Mouse (Mus musculus) CH12.LX (cell line): ENCODE data around the gene Chp1. TPM values are rescaled to one million over a fixed set of nuclear protein-coding genes. Genes with fewer than 3 reads are reported as not detected.

Experiments used
- DNase-seq: peaks from one replicate; pipeline ENCODE4 v3.0.0-alpha.2; 2013; ENCODE audit errors: extremely low read depth
- H3K27ac ChIP-seq: 2 replicates; pipeline ENCODE4 v1.5.1; 2012; ENCODE audit warnings: low read depth, mild to moderate bottlenecking, control low read depth, moderate library complexity; ENCODE audit not compliant: insufficient read depth
- H3K27me3 ChIP-seq: replicated peaks from 2 replicates; pipeline ENCODE3; 2012; ENCODE audit warnings: inconsistent platforms
- H3K36me3 ChIP-seq, 2 experiments: replicated peaks in 1 of 2; 2 replicates each; pipeline versions ENCODE3 to v1.6.1; 2012; ENCODE audit warnings: inconsistent platforms in 1 of 2, low read length in 1 of 2, mild to moderate bottlenecking in 1 of 2, mixed read lengths in 1 of 2, moderate library complexity in 1 of 2; ENCODE audit not compliant: control insufficient read depth in 1 of 2, insufficient read depth in 1 of 2
- H3K4me1 ChIP-seq, 2 experiments: 2 replicates each; pipeline ENCODE4 v1.6.1; 2012; ENCODE audit warnings: inconsistent platforms in 1 of 2, moderate library complexity in 1 of 2; ENCODE audit not compliant: insufficient read depth in 2 of 2, control insufficient read depth in 1 of 2
- H3K4me2 ChIP-seq: 2 replicates; pipeline ENCODE4 v1.6.1; 2012; ENCODE audit warnings: low read depth, mild to moderate bottlenecking, control low read depth; ENCODE audit not compliant: poor library complexity, insufficient read depth, severe bottlenecking
- H3K4me3 ChIP-seq, 3 experiments: fragments of 150-350 bp in 1 of 3; sonication (generic) in 1 of 3; replicated peaks in 1 of 3; 2 replicates each; pipeline versions ENCODE3 to v1.5.1; 2011 to 2012; ENCODE audit warnings: low read depth in 2 of 3, low read length in 2 of 3, mild to moderate bottlenecking in 2 of 3, moderate library complexity in 2 of 3, control low read depth in 1 of 3, improper control_type of control experiment in 1 of 3, inconsistent platforms in 1 of 3, mixed read lengths in 1 of 3; ENCODE audit not compliant: poor library complexity in 1 of 3
- H3K79me2 ChIP-seq: replicated peaks from 2 replicates; pipeline ENCODE4 v1.6.1; 2012; ENCODE audit warnings: mild to moderate bottlenecking, moderate library complexity; ENCODE audit not compliant: control insufficient read depth, poor library complexity, insufficient read depth, severe bottlenecking; ENCODE audit errors: extremely low read depth
- H3K9ac ChIP-seq: 2 replicates; pipeline ENCODE4 v1.6.1; 2012; ENCODE audit warnings: low read depth, mild to moderate bottlenecking, control low read depth, moderate library complexity; ENCODE audit not compliant: insufficient read depth
- H3K9me3 ChIP-seq: replicated peaks from 2 replicates; pipeline ENCODE3; 2012; ENCODE audit warnings: low read length, inconsistent platforms, mixed read lengths
- BHLHE40 ChIP-seq: IDR thresholded peaks from 2 replicates; pipeline ENCODE4 v1.6.1; 2011; ENCODE audit warnings: mild to moderate bottlenecking, low read depth, low read length, improper control_type of control experiment
- CHD2 ChIP-seq: IDR thresholded peaks from 2 replicates; pipeline ENCODE4 v1.6.1; 2011; ENCODE audit warnings: low read length, improper control_type of control experiment
- EP300 ChIP-seq: IDR thresholded peaks from 2 replicates; pipeline ENCODE4 v1.6.1; 2011; ENCODE audit warnings: low read length, improper control_type of control experiment
- ETS1 ChIP-seq: conservative IDR thresholded peaks from 2 replicates; pipeline ENCODE4 v1.6.1; 2012; ENCODE audit warnings: low read depth, mild to moderate bottlenecking, inconsistent platforms, low read length, improper control_type of control experiment, moderate library complexity
- IRF4 ChIP-seq: IDR thresholded peaks from 2 replicates; pipeline ENCODE4 v1.6.1; 2014; ENCODE audit warnings: low read depth, mild to moderate bottlenecking, inconsistent platforms, low read length, improper control_type of control experiment
- MAZ ChIP-seq: IDR thresholded peaks from 2 replicates; pipeline ENCODE4 v1.6.1; 2012; ENCODE audit warnings: low read depth, mild to moderate bottlenecking, inconsistent platforms, low read length, improper control_type of control experiment, moderate library complexity
- NRF1 ChIP-seq: IDR thresholded peaks from 2 replicates; pipeline ENCODE4 v1.6.1; 2014; ENCODE audit warnings: low read depth, mild to moderate bottlenecking, inconsistent platforms, low read length, improper control_type of control experiment, moderate library complexity
- POLR2AphosphoS2 ChIP-seq: IDR thresholded peaks from 2 replicates; pipeline ENCODE4 v1.6.1; 2011; ENCODE audit warnings: low read depth, low read length, improper control_type of control experiment
- RCOR1 ChIP-seq: conservative IDR thresholded peaks from 2 replicates; pipeline ENCODE4 v1.6.1; 2012; ENCODE audit warnings: low read depth, mild to moderate bottlenecking, inconsistent platforms, low read length, improper control_type of control experiment
- TBP ChIP-seq: conservative IDR thresholded peaks from 2 replicates; pipeline ENCODE4 v1.6.1; 2011; ENCODE audit warnings: low read depth, low read length, improper control_type of control experiment
- USF1 ChIP-seq: IDR thresholded peaks from 2 replicates; pipeline ENCODE4 v1.6.1; 2014; ENCODE audit warnings: low read depth, mild to moderate bottlenecking, inconsistent platforms, low read length, improper control_type of control experiment
- USF2 ChIP-seq: conservative IDR thresholded peaks from 2 replicates; pipeline ENCODE4 v1.6.1; 2011; ENCODE audit warnings: low read depth, low read length, improper control_type of control experiment
- dilution Hi-C: fragments of 300-500 bp; cut with MboI; formaldehyde crosslinking; loops from 2 replicates; pipeline ENCODE4 v1.14.3; 2020; ENCODE audit warnings: low sequenced_read_pairs; ENCODE audit not compliant: extremely low pct_unique_long_range_greater_than_20kb, extremely low pct_ligation_motif_present
- in situ Hi-C: fragments of 300-500 bp; cut with MboI; formaldehyde crosslinking; loops from 3 replicates; pipeline ENCODE4 v1.14.3; 2019; ENCODE audit warnings: low sequenced_read_pairs, low pct_ligation_motif_present, low pct_unique_long_range_greater_than_20kb, mixed read lengths
- polyA plus RNA-seq: library from polyadenylated mRNA; unstranded; fragments of >175 nt; gene quantifications from 2 replicates; pipeline ENCODE4 v1.2.1, GENCODE M21; 2012; ENCODE audit warnings: low read depth; ENCODE audit not compliant: insufficient read length
- total RNA-seq, 2 experiments: library from RNA; depleted of rRNA; stranded (reverse); fragments of 300-350 nt in 1 of 2; fragments of >200 nt in 1 of 2; gene quantifications; 2 replicates each; pipeline ENCODE4 v1.2.3; 2012 to 2014

Chp1 gene
- total and polyA plus RNA-seq, 3 experiments, result 29.9 to 55.9 (median 47.9) TPM

DNA sequence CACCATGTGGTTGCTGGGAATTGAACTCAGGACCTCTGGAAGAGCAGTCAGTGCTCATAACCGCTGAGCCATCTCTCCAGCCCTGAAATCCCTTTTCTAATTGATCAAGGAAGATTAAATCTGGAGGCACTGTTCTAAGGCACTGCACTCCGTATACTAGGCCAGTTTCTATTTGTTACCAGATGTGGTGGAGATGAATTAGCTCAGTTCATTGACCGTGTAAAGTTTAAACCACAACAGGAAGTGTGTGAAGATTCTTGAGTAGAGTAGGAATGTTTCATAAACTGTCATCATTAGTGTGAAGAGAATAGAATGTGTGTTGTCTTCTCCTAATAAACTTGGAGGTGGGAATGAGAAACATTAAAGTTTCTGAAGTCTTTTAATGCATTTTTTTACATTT lies 14.3 kb downstream of the Chp1 start:
- TF ChIP-seq EP300 (peak; percentile 42; the same call in 1 of the 2 replicates), IRF4 (no peak), NRF1 (no peak), RCOR1 (no peak), MAZ (no peak)
- no peaks in the 10 kb centered on the region for H3K27me3 ChIP-seq
- dilution Hi-C loops (no loop called here), in situ Hi-C loops (no loop called here)
- H3K9me3 ChIP-seq, result no peaks in the 10 kb centered on the region
- no peak overlapping the region for H3K9ac ChIP-seq
- H3K27ac ChIP-seq, result no peak overlapping the region
- peak; percentile 33 for DNase-seq
- H3K36me3 ChIP-seq, result peaks cover 6 to 16% of the 10 kb centered on the region in 2 experiments
- H3K4me3 ChIP-seq, result no peak overlapping the region
- peaks cover 10 to 32% of the 10 kb centered on the region in 2 experiments for H3K4me1 ChIP-seq
- H3K79me2 ChIP-seq, result no peaks in the 10 kb centered on the region
- no peak overlapping the region for H3K4me2 ChIP-seq

DNA sequence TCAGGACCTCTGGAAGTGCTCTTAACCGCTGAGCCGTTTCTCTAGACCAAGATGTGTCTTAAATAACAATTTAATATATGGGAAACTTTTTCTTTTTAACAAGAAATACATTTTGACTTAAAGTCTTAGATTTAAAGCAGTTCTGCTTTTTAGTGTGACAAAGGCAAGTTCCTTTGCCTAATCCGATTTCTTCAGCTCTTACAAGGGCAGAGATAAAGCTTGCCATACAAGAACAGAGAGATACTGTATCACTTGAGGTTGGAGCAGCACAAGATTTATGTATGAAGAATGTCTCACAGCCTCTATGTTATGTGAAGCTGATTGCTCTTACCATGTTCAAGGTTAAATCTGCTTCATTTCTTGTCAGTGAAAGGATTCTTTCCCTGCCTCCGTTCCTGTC lies 17.8 kb downstream of the Chp1 start:
- H3K79me2 ChIP-seq, result no peaks in the 10 kb centered on the region
- no peak overlapping the region for H3K4me3 ChIP-seq
- peaks cover 2 to 30% of the 10 kb centered on the region in 2 experiments; a peak in 3 of 4 replicates for H3K4me1 ChIP-seq
- dilution Hi-C loops, result no loop called here
- H3K9me3 ChIP-seq, result no peaks in the 10 kb centered on the region
- no peak overlapping the region for H3K4me2 ChIP-seq
- DNase-seq, result no peak
- H3K27me3 ChIP-seq, result no peaks in the 10 kb centered on the region
- peaks cover 6 to 22% of the 10 kb centered on the region in 2 experiments for H3K36me3 ChIP-seq
- in situ Hi-C loops, result no loop called here
- no peak overlapping the region for H3K9ac ChIP-seq
- no peak overlapping the region for H3K27ac ChIP-seq
- TF ChIP-seq ETS1 (no peak), POLR2AphosphoS2 (no peak), TBP (no peak), BHLHE40 (no peak), CHD2 (no peak), EP300 (no peak), USF1 (no peak)

DNA sequence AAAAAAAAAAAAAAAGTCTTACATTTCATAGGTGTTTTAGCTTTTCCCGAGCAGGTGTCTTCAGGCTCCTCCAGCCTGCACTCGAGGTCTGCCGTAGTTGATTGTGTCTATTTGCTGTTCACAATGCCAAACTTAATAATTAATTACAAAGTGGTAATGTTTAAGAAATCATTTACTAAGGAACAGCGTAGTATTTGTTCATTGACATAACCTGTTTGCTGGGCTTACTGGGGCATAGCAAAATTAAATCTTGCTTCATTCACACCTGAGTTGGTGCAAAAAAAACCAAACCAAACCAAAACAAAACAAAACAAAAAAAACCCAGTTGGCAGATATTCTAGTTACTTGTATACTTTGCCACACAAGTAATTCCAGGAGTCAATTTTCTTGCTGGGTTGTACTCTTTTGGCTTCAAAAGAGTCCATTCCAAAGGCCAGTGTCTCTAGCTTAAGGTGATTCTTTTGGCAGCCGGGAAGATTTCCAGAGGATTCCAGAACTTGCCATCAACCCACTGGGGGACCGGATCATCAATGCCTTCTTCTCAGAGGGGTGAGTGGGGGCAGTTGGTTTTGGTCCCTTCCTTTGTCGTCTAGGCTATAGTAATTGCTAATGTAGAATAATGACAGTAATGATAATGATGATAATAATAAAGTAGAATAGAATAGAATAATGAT lies 18.8 kb downstream of the Chp1 start:
- no peaks in the 10 kb centered on the region for H3K79me2 ChIP-seq
- H3K9me3 ChIP-seq, result no peaks in the 10 kb centered on the region
- H3K4me1 ChIP-seq, result peaks cover 2 to 27% of the 10 kb centered on the region in 2 experiments; a peak in 3 of 4 replicates
- H3K36me3 ChIP-seq, result peaks cover 6 to 24% of the 10 kb centered on the region in 2 experiments
- no peak for DNase-seq
- H3K9ac ChIP-seq, result no peak overlapping the region
- no peak for TF ChIP-seq USF2
- no peaks in the 10 kb centered on the region for H3K27me3 ChIP-seq
- no peak overlapping the region for H3K4me2 ChIP-seq
- H3K27ac ChIP-seq, result no peak overlapping the region
- no peak overlapping the region for H3K4me3 ChIP-seq
- dilution Hi-C loops, result no loop called here
- in situ Hi-C loops, result no loop called here
